Mouse (Mus musculus): ENCODE results near the gene Ube2d3. TPM values are rescaled to one million over a fixed set of nuclear protein-coding genes. Genes with fewer than 3 reads are reported as not detected.
A peak's percentile ranks its signal among the peaks of the same experiment; 100 is the strongest.
"Not testable (repeated sequence)": the region's sequence is repeated elsewhere in the genome, so short reads cannot be mapped to it uniquely, and the experiment has no call there.

Ube2d3 gene
- polyA plus RNA-seq, 1 experiment from 2014 or later, result 433 TPM

DNA sequence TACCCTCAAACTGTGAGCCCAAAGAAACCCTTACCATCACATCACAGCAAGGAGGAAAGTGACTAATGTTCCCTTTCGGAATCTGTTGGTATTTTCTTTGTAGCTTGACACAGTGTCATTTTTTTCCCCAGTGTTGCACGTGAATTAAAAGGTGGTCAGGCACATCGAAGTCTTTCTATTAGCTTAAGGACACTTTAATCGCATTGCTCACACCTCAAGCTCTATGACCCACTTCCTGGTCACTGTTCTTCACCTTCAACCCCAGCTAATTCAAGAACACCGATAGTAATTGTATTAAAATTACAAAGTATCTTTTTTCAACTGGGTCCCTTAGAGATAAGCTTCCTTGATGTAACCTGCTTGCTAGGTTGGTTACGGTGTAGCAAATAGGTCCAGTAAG, 42.8 kb downstream of the Ube2d3 start:
- Histone ChIP-seq H3K9me3 (no peaks in the 10 kb centered on the region), H3K4me2 (replicated peaks) (no peak overlapping the region), H3K27ac (no peak overlapping the region), H3K4me1 (replicated peaks) (peaks cover 7% of the 10 kb centered on the region), H3K27me3 (peaks cover 6% of the 10 kb centered on the region; the same call in 1 of the 2 replicates), H3K9ac (replicated peaks) (no peak overlapping the region), H3K36me3 (no peaks in the 10 kb centered on the region), H3K4me3 (replicated peaks) (no peak overlapping the region)
- ATAC-seq, result no peak
- WGBS, result 93% methylated on average over 6 of the region's 6 CpGs

DNA sequence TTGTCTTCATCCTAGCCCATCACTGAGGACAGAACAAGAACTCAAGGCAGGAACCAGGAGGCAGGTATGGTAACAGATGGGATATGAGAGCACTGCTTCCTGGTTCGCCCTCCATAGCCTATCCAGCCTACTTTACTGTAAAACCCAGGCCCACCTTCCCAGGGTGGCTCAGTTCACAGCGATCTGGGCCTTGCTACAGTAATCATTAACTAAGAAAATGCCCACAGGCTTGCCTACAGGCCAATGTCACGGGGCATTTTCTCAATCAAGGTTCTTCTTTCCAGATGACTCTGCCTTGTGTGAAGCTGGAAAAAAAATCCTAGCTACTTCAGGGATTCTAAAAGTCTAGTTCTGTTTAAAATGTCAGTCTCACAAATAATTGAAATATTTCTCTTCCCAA, 43.7 kb downstream of the Ube2d3 start:
- no peak for ATAC-seq
- 85% methylated on average over 3 of the region's 3 CpGs for WGBS
- no peak overlapping the region for H3K4me3 ChIP-seq (replicated peaks)
- peaks cover 8% of the 10 kb centered on the region for H3K4me1 ChIP-seq (replicated peaks)
- H3K27me3 ChIP-seq, result peaks cover 6% of the 10 kb centered on the region; the same call in 1 of the 2 replicates
- no peaks in the 10 kb centered on the region for H3K36me3 ChIP-seq
- H3K27ac ChIP-seq, result no peak overlapping the region
- H3K9ac ChIP-seq (replicated peaks), result no peak overlapping the region
- H3K9me3 ChIP-seq, result no peaks in the 10 kb centered on the region
- H3K4me2 ChIP-seq (replicated peaks), result no peak overlapping the region

DNA sequence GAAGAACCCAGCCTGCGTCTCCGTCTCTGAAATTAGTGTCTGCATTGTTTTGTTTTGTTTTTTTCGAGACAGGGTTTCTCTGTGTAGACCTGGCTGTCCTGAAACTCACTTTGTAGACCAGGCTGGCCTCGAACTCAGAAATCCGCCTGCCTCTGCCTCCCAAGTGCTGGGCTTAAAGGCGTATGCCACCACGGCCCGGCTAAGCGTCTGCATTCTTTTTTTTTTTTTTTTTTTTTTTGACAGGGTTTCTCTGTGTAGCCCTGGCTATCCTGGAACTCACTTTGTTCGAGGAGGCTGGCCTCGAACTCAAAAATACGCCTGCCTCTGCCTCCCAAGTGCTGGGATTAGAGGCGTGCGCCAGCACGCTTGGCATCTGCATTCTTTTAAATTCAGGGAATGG, 46.7 kb downstream of the Ube2d3 start:
- ATAC-seq; H3K4me1 ChIP-seq (replicated peaks); H3K27ac ChIP-seq; H3K27me3 ChIP-seq; H3K9ac ChIP-seq (replicated peaks); H3K9me3 ChIP-seq; H3K36me3 ChIP-seq: not testable (repeated sequence)
- Histone ChIP-seq H3K4me2 (replicated peaks) (peak overlapping the region; percentile 96), H3K4me3 (replicated peaks) (peak overlapping the region; percentile 62; the same call in 1 of the 2 replicates)
- 92% methylated on average over 15 of the region's 15 CpGs for WGBS

DNA sequence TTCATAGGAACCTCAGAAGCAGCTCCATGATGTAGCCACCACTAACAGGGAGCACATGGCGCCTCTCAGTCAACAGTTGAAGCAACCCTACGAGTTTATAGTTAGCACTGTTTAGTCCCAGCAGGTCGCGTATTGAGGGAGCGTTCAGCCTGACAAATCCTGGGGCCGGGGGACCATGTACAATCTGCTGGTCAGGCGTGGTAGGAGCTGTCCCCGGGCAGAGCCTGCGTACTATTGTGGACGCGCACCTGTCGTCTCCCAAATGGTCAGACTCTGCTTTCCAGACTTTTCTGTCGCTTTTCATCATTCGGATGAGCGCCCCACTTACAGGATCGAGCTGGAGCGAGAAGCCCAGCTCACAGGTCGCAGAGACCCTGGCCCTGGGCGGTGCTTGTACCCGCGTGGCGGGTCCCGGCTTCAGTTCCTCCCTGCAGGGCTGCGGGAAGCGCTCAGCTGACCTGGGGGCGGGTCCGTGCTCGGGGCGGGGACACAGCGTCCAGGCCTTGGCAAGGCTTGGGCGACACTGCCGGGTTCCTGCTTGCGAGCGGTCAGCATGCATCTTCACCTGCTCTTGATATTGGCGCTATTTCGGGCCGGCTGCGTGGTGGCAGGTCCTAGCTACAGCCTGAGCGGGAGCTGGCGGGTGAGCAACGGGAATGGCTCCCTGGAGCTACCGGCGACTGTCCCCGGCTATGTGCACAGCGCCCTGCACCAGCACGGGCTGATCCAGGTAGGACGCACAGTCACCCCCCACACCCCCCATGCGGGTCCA, 47.4 kb downstream of the Ube2d3 start, which contains the start of gene Manba:
Gene Manba, plus strand, starts transcription at position 484 of the 772 bp plus-strand sequence.
- no peak within 1 kb of the TSS for H3K27ac ChIP-seq
- 2% methylated on average over 48 of the region's 48 CpGs for WGBS

DNA sequence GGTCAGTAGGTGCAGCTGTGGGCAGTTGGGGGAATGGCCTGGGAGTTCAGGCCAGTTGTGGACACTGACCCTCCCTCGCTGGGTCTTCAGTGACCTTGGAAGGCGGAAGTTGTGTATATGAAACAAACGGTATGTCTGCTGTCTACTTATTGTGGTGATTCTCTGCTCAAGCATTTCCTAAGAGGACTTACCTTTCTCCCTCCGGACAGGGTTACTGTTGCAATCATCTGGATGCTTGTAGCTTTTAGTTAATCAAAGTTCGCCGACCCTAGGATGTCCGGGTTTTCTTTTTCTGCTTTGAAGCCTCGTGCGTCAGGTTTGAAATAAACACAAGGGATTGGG, 47.9 kb downstream of the Ube2d3 start:
- 17% methylated on average over 9 of the region's 9 CpGs for WGBS
- peak overlapping the region; percentile 62 for H3K4me3 ChIP-seq (replicated peaks)
- H3K36me3 ChIP-seq, result no peaks in the 10 kb centered on the region
- peak overlapping the region; percentile 96 for H3K4me2 ChIP-seq (replicated peaks)
- H3K27ac ChIP-seq, result no peak overlapping the region
- H3K4me1 ChIP-seq (replicated peaks), result peaks cover 8% of the 10 kb centered on the region
- ATAC-seq, result no peak
- no peaks in the 10 kb centered on the region for H3K9me3 ChIP-seq
- peak overlapping the region; percentile 68 for H3K9ac ChIP-seq (replicated peaks)
- peaks cover 6% of the 10 kb centered on the region; the same call in 1 of the 2 replicates for H3K27me3 ChIP-seq

More for the DNA sequence above, 47.4 kb downstream of the Ube2d3 start, which contains the start of gene Manba:
- Histone ChIP-seq H3K9ac (replicated peaks) (peak within 1 kb of the TSS; percentile 68), H3K9me3 (no peaks in the 10 kb centered on the region), H3K4me3 (replicated peaks) (peak within 1 kb of the TSS; percentile 62), H3K4me1 (replicated peaks) (peaks cover 8% of the 10 kb centered on the region), H3K27me3 (peaks cover 6% of the 10 kb centered on the region; the same call in 1 of the 2 replicates), H3K4me2 (replicated peaks) (peak within 1 kb of the TSS; percentile 96), H3K36me3 (no peaks in the 10 kb centered on the region)
- peak; percentile 97 for ATAC-seq

DNA sequence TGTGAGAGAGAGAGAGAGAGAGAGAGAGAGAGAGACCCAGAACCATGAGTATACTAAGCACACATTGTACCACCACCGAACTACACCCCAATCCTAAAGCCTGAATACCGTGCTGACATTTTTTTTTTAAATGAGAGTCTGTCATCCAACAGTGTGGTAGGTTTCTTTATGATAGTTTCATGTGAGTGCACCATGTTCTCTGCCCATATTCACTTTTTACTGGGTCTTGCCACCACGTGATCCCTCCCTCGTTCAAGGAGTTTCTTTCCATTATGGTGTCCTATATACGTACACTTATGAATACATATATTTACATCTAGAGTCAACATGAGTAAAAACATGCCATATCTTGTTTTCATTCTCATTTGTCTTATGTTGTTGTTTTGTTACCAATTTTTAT, 48.4 kb downstream of the Ube2d3 start:
- no peak overlapping the region for H3K9ac ChIP-seq (replicated peaks)
- H3K36me3 ChIP-seq, result no peaks in the 10 kb centered on the region
- peak overlapping the region; percentile 62 for H3K4me3 ChIP-seq (replicated peaks)
- no peak overlapping the region for H3K27ac ChIP-seq
- H3K4me1 ChIP-seq (replicated peaks), result peaks cover 8% of the 10 kb centered on the region
- no peaks in the 10 kb centered on the region for H3K9me3 ChIP-seq
- H3K27me3 ChIP-seq, result peaks cover 6% of the 10 kb centered on the region; the same call in 1 of the 2 replicates
- H3K4me2 ChIP-seq (replicated peaks), result peak overlapping the region; percentile 96
- 77% methylated on average over 5 of the region's 5 CpGs for WGBS
- ATAC-seq, result no peak

DNA sequence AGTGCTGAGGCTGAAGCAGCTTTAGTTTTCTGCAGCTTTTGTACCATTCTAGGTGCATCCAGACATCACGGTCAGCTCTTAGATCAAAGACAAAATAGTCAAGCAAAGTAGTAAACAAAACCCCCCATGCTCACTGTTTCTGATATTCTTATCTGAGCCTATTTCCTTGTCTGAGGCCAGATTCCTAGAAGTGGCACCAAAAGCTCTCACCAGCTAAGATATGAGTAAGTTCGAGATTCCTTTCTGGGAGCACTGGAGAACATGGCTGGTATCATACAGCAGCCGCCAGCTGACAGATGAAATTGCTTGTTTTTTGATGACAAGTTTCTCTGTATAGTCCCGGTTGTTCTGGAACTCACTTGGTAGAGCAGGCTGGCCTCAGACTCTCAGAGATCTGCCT, 49.9 kb downstream of the Ube2d3 start:
- WGBS, result 90% methylated on average over 4 of the region's 4 CpGs
- Histone ChIP-seq H3K36me3 (no peaks in the 10 kb centered on the region), H3K4me3 (replicated peaks) (no peak overlapping the region), H3K9ac (replicated peaks) (no peak overlapping the region), H3K27me3 (peaks cover 6% of the 10 kb centered on the region; the same call in 1 of the 2 replicates), H3K4me1 (replicated peaks) (peaks cover 8% of the 10 kb centered on the region), H3K4me2 (replicated peaks) (no peak overlapping the region), H3K27ac (no peak overlapping the region), H3K9me3 (no peaks in the 10 kb centered on the region)
- ATAC-seq, result no peak

DNA sequence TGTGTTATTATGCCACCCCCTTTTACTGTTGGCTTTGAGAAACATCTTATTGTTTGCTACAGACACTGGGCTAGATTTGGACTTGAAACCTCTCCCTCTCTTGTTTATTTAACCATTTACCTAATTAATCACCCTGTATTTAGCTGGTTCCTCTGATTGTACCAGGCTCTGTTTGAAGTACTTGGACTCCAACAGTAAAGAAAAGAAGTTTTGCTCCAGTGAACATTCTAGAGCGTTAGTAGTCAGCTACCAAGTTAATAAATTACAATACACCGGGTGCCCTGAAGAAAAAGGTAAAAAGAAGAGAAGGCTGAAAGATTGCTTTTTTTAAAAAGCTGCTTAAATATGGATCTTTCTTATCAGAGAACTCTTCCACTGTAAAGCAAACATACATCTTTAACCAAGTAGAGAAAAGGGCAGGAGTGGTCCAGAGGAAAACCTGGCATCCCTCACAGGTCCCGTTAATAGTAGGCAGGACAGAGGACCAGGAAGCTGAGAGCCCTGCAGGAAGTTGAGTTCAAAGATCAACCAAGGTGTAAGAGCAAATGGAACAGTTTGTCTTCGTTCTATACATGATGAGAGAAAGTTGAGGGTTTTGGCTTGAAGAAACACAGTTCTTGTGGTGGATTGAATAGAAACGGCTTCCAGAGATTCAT, 52.0 kb downstream of the Ube2d3 start:
- no peak overlapping the region for H3K9ac ChIP-seq (replicated peaks)
- no peak overlapping the region for H3K4me3 ChIP-seq (replicated peaks)
- WGBS, result 88% methylated on average over 5 of the region's 5 CpGs
- H3K9me3 ChIP-seq, result no peaks in the 10 kb centered on the region
- no peak for ATAC-seq
- peaks cover 6% of the 10 kb centered on the region for H3K4me1 ChIP-seq (replicated peaks)
- no peaks in the 10 kb centered on the region for H3K36me3 ChIP-seq
- no peak overlapping the region for H3K4me2 ChIP-seq (replicated peaks)
- no peaks in the 10 kb centered on the region for H3K27me3 ChIP-seq
- H3K27ac ChIP-seq, result no peak overlapping the region

DNA sequence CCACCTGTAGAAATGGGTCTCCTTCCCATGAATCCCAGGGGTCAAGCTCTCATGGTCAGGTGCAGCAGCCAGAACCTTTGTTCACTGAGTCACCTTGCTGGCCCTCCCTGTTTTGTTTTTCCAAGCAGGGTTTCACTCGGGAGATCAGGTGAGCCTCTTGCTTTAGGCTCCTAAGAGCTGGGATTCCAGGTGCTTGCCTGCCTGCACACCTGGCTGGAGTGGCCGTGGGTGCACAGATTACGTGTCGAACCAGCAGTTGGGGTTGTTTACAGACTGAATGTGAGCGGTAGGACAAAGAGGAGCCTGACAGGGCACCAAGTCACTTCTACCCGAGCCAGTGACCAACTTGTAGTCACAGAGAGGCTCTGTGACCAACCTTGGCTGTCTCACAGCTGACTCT, 53.2 kb downstream of the Ube2d3 start:
- Histone ChIP-seq H3K4me3 (replicated peaks) (no peak overlapping the region), H3K4me1 (replicated peaks) (no peaks in the 10 kb centered on the region), H3K9ac (replicated peaks) (no peak overlapping the region), H3K9me3 (no peaks in the 10 kb centered on the region), H3K27me3 (no peaks in the 10 kb centered on the region), H3K27ac (no peak overlapping the region), H3K36me3 (no peaks in the 10 kb centered on the region), H3K4me2 (replicated peaks) (no peak overlapping the region)
- ATAC-seq, result no peak
- 87% methylated on average over 6 of the region's 6 CpGs for WGBS

DNA sequence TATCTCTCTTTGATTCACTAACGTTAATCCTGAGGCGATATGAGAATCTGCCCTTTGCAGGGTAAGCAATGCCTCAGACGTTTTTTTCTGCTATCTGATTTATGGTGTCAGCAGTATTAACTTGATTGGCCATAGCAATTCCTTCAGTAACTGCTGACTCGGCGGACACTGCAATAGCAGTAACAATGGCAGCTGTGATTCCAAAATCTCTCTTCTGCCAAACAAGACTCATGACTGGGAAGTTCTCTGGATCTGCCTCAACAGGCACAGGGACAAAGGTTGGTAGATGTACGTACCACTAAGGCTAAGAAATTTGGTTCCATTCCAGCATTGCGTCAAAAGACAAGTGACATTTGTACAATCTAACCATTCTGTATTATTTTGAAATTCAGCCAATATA, 55.4 kb downstream of the Ube2d3 start:
- not testable (repeated sequence) for H3K9ac ChIP-seq (replicated peaks); H3K4me1 ChIP-seq (replicated peaks); H3K27me3 ChIP-seq; H3K9me3 ChIP-seq; H3K36me3 ChIP-seq; H3K27ac ChIP-seq; H3K4me3 ChIP-seq (replicated peaks); ATAC-seq; H3K4me2 ChIP-seq (replicated peaks)
- 88% methylated on average over 7 of the region's 7 CpGs for WGBS

DNA sequence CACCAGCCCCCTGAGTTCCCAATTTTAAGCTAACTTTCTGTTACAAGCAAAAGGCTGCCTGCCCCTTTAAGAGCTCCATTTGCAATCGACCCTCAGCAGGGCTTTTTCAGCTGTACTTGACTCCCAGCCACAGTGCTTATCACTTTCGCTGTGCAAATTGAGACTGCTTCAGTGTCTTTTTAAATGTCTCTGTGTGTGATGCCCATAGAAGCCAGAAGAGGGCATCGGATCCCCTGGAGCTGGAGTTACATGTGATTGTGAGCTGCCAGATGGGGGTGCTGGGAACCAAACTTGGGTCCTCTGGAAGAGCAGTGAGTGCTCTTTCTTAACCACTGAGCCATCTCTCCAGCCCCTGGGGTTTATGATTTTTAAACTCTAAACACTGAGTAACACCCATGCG, 60.0 kb downstream of the Ube2d3 start:
- H3K4me2 ChIP-seq (replicated peaks); H3K4me3 ChIP-seq (replicated peaks); H3K4me1 ChIP-seq (replicated peaks); ATAC-seq; H3K9ac ChIP-seq (replicated peaks); H3K27ac ChIP-seq; H3K27me3 ChIP-seq; H3K36me3 ChIP-seq; H3K9me3 ChIP-seq: not testable (repeated sequence)
- WGBS, result 84% methylated on average over 4 of the region's 4 CpGs

DNA sequence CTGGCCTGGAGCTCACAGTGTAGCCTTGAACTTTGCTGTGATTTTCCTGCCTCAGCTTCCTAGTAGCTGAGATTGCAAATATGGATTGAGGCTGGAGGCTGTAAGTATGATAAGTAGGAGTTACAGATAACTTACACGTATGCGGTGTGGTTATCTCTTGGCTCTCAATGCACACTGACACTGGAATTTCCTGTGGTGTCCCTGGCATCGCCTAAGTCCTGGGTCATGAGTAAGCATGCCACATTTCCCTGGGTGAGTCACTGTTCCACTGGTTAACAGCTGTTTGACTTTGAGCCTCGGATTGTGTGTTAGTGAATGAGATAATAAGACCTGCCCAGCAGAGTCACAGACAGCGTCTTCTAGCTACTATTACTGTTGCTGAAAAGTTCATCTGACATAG, 60.9 kb downstream of the Ube2d3 start:
- H3K36me3 ChIP-seq, result no peaks in the 10 kb centered on the region
- no peak for ATAC-seq
- H3K27me3 ChIP-seq, result no peaks in the 10 kb centered on the region
- H3K4me1 ChIP-seq (replicated peaks), result no peaks in the 10 kb centered on the region
- WGBS, result 93% methylated on average over 5 of the region's 5 CpGs
- H3K9me3 ChIP-seq, result no peaks in the 10 kb centered on the region
- no peak overlapping the region for H3K9ac ChIP-seq (replicated peaks)
- H3K4me2 ChIP-seq (replicated peaks), result no peak overlapping the region
- H3K4me3 ChIP-seq (replicated peaks), result no peak overlapping the region
- no peak overlapping the region for H3K27ac ChIP-seq
